Mouse (Mus musculus): ENCODE data around the gene Npr2. TPM values are rescaled to one million over a fixed set of nuclear protein-coding genes. Genes with fewer than 3 reads are reported as not detected.

Gene Npr2
- polyA plus RNA-seq, 1 experiment from 2014 or later = 0.91 TPM

DNA sequence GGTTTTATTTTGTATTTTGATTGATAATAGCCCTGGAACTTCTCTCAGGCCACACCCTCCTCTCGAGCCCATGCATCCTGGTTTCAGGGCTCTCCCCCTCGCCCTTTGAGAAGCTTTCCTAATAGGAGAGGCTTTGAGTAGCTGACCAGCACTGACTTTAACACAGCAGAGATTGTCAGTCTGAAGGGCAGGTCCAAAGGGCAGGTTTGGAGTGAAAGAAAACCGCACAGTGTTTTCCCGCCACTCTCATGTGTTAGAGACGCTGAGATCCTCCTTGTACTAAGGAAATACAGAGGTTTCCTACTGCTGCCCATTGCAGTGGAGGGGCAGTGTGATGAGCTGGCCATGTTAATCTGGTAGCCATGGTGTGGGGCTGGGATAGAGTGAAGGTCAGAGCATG is 43.2 kb downstream of the Npr2 start:
- H3K27me3 ChIP-seq (ENCODE audit: control insufficient read depth, insufficient read depth, low read depth, low read length) = no peaks in the 10 kb centered on the region
- H3K9ac ChIP-seq (ENCODE audit: low read depth, low read length) = no peak overlapping the region
- H3K36me3 ChIP-seq (ENCODE audit: control insufficient read depth, insufficient read depth) = no peaks in the 10 kb centered on the region
- H3K4me2 ChIP-seq (ENCODE audit: low read depth, low read length) = no peak overlapping the region
- H3K4me3 ChIP-seq (ENCODE audit: low read depth, low read length) = no peak overlapping the region
- no peaks in the 10 kb centered on the region for H3K9me3 ChIP-seq (replicated peaks; ENCODE audit: control insufficient read depth, low read length)
- ATAC-seq (ENCODE audit: low read depth) = no peak
- 52% methylated on average over 5 of the region's 5 CpGs for WGBS (ENCODE audit: insufficient replicate concordance)
- no peak overlapping the region for H3K27ac ChIP-seq (ENCODE audit: low read length)
- no peaks in the 10 kb centered on the region for H3K4me1 ChIP-seq (ENCODE audit: control insufficient read depth, low read depth, low read length)

DNA sequence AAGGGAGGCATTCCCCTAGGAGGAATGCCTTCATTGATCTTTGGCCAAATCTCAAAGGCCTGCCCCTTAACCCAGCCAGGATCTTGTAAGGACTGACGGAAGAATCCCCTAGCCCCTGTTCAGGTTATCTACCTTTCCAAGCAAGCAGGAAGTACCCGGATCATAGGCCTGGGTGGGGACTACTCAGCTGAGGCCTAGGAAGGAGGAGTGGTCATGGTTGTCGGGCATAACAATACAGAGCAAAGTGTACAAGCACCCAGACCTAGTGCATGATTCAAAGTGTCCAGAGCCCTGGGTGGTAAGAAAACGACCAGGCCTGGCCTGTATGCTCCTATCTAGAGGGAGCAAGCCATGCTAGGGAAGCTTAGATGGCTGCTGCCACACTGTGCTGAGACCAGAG is 43.9 kb downstream of the Npr2 start:
- Histone ChIP-seq H3K9me3 (replicated peaks; ENCODE audit: control insufficient read depth, low read length) (no peaks in the 10 kb centered on the region), H3K4me2 (ENCODE audit: low read depth, low read length) (no peak overlapping the region), H3K4me1 (ENCODE audit: control insufficient read depth, low read depth, low read length) (no peaks in the 10 kb centered on the region), H3K9ac (ENCODE audit: low read depth, low read length) (no peak overlapping the region), H3K36me3 (ENCODE audit: control insufficient read depth, insufficient read depth) (no peaks in the 10 kb centered on the region), H3K27ac (ENCODE audit: low read length) (no peak overlapping the region), H3K27me3 (ENCODE audit: control insufficient read depth, insufficient read depth, low read depth, low read length) (no peaks in the 10 kb centered on the region), H3K4me3 (ENCODE audit: low read depth, low read length) (no peak overlapping the region)
- no peak for ATAC-seq (ENCODE audit: low read depth)
- WGBS (ENCODE audit: insufficient replicate concordance) = 48% methylated on average over 4 of the region's 4 CpGs

DNA sequence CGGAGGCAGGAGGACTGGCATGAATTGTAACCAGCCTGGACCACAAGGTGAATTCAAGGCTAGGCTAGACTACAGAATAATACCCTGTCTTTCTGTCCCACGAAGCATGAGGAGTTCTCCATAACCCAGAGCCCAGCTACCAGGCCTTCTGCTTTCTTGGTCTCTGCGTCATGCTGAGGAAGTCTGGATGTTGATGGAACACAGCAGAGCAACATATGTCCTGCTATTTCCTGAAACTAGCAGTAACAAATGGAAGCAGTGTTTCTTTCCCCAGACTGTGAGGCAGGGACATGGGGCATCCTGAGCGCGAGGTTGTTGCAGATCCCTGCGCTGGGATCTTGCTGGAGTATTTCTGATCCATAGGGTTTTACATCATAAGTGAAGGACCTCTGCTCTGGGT is 46.8 kb downstream of the Npr2 start:
- no peak overlapping the region for H3K9ac ChIP-seq (ENCODE audit: low read depth, low read length)
- H3K36me3 ChIP-seq (ENCODE audit: control insufficient read depth, insufficient read depth) = no peaks in the 10 kb centered on the region
- no peaks in the 10 kb centered on the region for H3K4me1 ChIP-seq (ENCODE audit: control insufficient read depth, low read depth, low read length)
- ATAC-seq (ENCODE audit: low read depth) = no peak
- H3K27ac ChIP-seq (ENCODE audit: low read length) = no peak overlapping the region
- no peaks in the 10 kb centered on the region for H3K9me3 ChIP-seq (replicated peaks; ENCODE audit: control insufficient read depth, low read length)
- no peak overlapping the region for H3K4me3 ChIP-seq (ENCODE audit: low read depth, low read length)
- H3K27me3 ChIP-seq (ENCODE audit: control insufficient read depth, insufficient read depth, low read depth, low read length) = no peaks in the 10 kb centered on the region
- no peak overlapping the region for H3K4me2 ChIP-seq (ENCODE audit: low read depth, low read length)
- WGBS (ENCODE audit: insufficient replicate concordance) = 67% methylated on average over 6 of the region's 6 CpGs

DNA sequence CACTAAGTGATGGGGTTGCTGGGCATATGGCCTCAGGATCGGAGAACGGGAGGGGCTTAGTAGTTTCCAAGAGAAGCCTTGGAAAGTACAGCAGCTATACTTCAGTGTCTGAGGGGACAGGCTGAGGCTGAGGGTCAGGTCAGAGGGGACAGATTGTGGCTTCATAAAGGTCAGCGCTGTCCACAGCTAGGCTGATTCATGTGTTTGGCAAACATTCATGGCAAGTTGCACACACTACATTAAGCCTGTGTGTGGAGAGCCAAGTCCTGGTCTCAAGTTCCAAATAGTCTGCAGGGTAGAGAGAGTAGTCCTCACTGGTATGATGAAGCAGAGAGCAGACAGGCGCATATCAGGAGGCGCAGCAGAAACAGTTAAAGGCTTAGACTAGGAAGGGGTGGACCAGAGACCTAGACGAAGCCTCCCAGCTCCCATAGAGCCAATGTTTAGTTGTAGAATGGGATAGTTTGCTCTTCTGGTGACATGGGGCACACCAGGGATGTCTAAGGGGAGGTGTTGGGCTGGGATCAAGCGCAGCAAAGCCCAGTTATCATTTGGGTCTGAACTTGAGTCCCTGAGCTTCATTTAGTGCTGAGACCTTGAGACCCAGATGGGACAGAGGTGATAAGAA is 47.8 kb downstream of the Npr2 start:
- 67% methylated on average over 7 of the region's 7 CpGs for WGBS (ENCODE audit: insufficient replicate concordance)
- Histone ChIP-seq H3K4me2 (ENCODE audit: low read depth, low read length) (no peak overlapping the region), H3K9ac (ENCODE audit: low read depth, low read length) (no peak overlapping the region), H3K4me1 (ENCODE audit: control insufficient read depth, low read depth, low read length) (no peaks in the 10 kb centered on the region), H3K9me3 (replicated peaks; ENCODE audit: control insufficient read depth, low read length) (no peaks in the 10 kb centered on the region), H3K36me3 (ENCODE audit: control insufficient read depth, insufficient read depth) (no peaks in the 10 kb centered on the region), H3K4me3 (ENCODE audit: low read depth, low read length) (no peak overlapping the region), H3K27me3 (ENCODE audit: control insufficient read depth, insufficient read depth, low read depth, low read length) (no peaks in the 10 kb centered on the region), H3K27ac (ENCODE audit: low read length) (no peak overlapping the region)
- no peak for ATAC-seq (ENCODE audit: low read depth)

DNA sequence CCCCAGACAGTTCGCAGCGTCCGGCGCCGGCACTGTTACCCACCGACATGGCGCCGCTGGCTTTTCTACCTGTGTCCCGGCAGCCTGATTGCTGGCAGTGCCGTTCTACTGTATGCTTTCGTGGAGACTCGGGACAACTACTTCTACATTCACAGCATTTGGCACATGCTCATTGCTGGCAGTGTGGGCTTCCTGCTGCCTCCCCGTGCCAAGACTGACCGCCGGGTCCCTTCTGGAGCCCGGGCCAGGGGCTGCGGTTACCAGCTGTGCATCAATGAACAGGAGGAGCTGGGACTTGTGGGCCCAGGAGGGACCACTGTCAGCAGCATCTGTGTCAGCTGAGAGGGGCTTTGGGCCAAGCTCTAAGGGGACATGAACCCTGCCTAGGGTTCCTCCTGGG is 58.3 kb downstream of the Npr2 start:
- Histone ChIP-seq H3K4me2 (ENCODE audit: low read depth, low read length) (no peak overlapping the region), H3K27me3 (ENCODE audit: control insufficient read depth, insufficient read depth, low read depth, low read length) (no peaks in the 10 kb centered on the region), H3K9ac (ENCODE audit: low read depth, low read length) (no peak overlapping the region), H3K9me3 (replicated peaks; ENCODE audit: control insufficient read depth, low read length) (no peaks in the 10 kb centered on the region), H3K4me1 (ENCODE audit: control insufficient read depth, low read depth, low read length) (peaks cover 9% of the 10 kb centered on the region), H3K27ac (ENCODE audit: low read length) (no peak overlapping the region), H3K4me3 (ENCODE audit: low read depth, low read length) (no peak overlapping the region), H3K36me3 (ENCODE audit: control insufficient read depth, insufficient read depth) (no peaks in the 10 kb centered on the region)
- ATAC-seq (ENCODE audit: low read depth) = no peak
- WGBS (ENCODE audit: insufficient replicate concordance) = 89% methylated on average over 17 of the region's 17 CpGs

DNA sequence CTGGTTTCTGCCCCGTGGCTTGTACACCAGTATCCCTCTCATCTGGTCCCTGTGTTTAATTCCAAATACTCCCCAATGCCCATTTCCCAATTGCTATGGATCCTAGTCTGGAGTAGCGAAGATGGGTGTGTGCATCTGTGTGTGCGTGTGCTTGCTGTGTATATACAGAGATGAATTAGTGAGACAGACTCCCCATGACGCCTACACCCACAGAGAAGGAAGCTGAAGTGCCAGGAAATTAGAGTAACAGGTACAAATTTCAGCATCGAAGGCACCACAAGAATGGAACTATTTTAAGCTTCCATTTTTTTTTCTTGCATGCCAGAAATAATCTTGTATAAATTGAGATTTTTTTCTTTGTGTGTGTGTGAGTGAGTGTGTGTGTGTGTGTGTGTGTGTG is 59.3 kb downstream of the Npr2 start:
- H3K4me2 ChIP-seq (ENCODE audit: low read depth, low read length) = no peak overlapping the region
- ATAC-seq (ENCODE audit: low read depth) = no peak
- H3K4me3 ChIP-seq (ENCODE audit: low read depth, low read length) = no peak overlapping the region
- WGBS (ENCODE audit: insufficient replicate concordance) = 54% methylated on average over 5 of the region's 5 CpGs
- H3K9me3 ChIP-seq (replicated peaks; ENCODE audit: control insufficient read depth, low read length) = no peaks in the 10 kb centered on the region
- H3K27ac ChIP-seq (ENCODE audit: low read length) = no peak overlapping the region
- H3K9ac ChIP-seq (ENCODE audit: low read depth, low read length) = no peak overlapping the region
- no peaks in the 10 kb centered on the region for H3K36me3 ChIP-seq (ENCODE audit: control insufficient read depth, insufficient read depth)
- no peaks in the 10 kb centered on the region for H3K27me3 ChIP-seq (ENCODE audit: control insufficient read depth, insufficient read depth, low read depth, low read length)
- H3K4me1 ChIP-seq (ENCODE audit: control insufficient read depth, low read depth, low read length) = peaks cover 12% of the 10 kb centered on the region

DNA sequence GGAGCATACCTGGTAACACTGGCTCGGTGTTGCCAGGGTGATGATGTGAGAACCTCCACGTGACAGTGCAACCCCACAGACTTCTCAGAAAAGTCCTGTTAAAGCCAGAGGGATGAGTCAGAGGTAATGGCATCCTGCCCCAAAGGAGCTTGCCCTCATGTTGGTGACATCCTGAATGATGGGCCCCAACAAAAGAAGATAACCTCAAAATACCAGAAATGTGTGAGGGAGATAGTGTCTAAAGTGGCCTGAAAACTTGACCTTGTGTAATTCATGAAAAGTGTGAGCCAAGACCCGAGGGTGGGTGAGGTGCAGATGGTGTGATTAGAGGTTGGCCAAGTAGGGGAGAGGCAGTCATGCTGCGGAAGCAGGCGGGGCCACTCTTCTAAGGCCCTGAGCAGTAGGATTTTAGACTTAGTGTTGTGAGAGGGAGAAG is 62.1 kb downstream of the Npr2 start:
- Histone ChIP-seq H3K4me3 (ENCODE audit: low read depth, low read length) (no peak overlapping the region), H3K4me2 (ENCODE audit: low read depth, low read length) (no peak overlapping the region), H3K27ac (ENCODE audit: low read length) (no peak overlapping the region), H3K9me3 (replicated peaks; ENCODE audit: control insufficient read depth, low read length) (no peaks in the 10 kb centered on the region), H3K4me1 (ENCODE audit: control insufficient read depth, low read depth, low read length) (peaks cover 12% of the 10 kb centered on the region), H3K36me3 (ENCODE audit: control insufficient read depth, insufficient read depth) (no peaks in the 10 kb centered on the region), H3K27me3 (ENCODE audit: control insufficient read depth, insufficient read depth, low read depth, low read length) (no peaks in the 10 kb centered on the region), H3K9ac (ENCODE audit: low read depth, low read length) (no peak overlapping the region)
- peak; percentile 39 for ATAC-seq (ENCODE audit: low read depth)
- 21% methylated on average over 5 of the region's 5 CpGs for WGBS (ENCODE audit: insufficient replicate concordance)

DNA sequence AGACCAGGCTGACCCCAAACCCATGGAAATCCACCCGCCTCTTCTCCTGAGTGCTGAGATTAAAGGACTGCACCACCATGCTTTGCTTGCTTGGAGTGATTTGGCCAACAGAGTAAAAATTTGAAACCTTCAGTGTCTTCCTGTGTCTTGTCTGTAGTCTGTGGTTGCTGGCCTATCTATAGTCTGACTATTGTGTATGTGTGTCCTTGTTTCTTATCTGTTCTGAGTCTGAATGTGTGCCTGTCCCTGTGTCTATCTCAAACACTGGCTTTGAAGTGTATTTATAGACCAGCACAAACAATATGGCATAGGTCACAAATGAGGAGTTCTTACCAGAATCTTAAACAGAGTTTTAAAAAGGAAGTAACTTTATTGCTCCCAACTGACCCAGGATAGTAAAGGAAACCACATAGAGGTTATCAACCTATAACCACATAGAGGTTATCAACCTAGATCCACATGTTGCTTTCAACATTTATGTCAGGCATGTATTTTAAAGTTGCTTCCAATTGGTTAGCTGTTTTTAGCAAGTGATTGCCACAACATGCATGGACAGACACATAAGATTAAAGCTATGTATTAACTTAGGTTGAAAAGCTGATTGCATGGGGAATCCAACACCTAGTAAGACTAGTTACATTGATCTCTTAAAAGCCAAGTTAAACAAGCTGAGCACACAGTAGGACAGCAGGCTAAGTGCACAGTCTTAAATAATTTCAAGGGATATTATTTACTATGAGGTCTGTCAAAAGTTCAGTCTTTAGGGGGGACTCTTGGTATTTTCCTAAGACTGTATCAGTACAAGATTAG is 62.9 kb downstream of the Npr2 start:
- H3K9ac ChIP-seq (ENCODE audit: low read depth, low read length) = no peak overlapping the region
- no peaks in the 10 kb centered on the region for H3K27me3 ChIP-seq (ENCODE audit: control insufficient read depth, insufficient read depth, low read depth, low read length)
- no peak for ATAC-seq (ENCODE audit: low read depth)
- H3K4me3 ChIP-seq (ENCODE audit: low read depth, low read length) = no peak overlapping the region
- H3K27ac ChIP-seq (ENCODE audit: low read length) = no peak overlapping the region
- H3K9me3 ChIP-seq (replicated peaks; ENCODE audit: control insufficient read depth, low read length) = no peaks in the 10 kb centered on the region
- H3K4me1 ChIP-seq (ENCODE audit: control insufficient read depth, low read depth, low read length) = peaks cover 12% of the 10 kb centered on the region
- no peak overlapping the region for H3K4me2 ChIP-seq (ENCODE audit: low read depth, low read length)
- 35% methylated on average over 1 of the region's 1 CpGs for WGBS (ENCODE audit: insufficient replicate concordance)
- H3K36me3 ChIP-seq (ENCODE audit: control insufficient read depth, insufficient read depth) = no peaks in the 10 kb centered on the region

DNA sequence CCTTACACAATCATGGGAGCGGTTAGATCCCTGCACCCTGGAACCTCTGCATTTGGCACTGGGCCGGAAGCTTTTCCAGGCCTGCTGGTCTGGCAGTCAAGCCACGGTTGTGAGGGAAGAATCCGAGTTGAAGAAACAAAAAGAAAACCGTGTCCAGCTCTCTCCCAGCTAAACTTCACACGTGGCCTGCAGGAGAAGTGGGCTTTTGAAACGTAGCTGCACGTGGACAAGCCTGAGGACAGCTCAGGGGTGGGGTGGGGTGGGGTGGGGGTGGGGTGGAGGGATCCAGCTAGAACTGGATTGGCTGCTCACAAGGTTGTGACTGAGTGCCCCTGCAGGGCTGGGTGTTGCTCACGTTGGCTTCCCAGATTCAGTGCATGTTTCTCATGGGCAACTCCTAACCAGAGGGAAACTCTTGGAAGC is 63.5 kb downstream of the Npr2 start:
- ATAC-seq (ENCODE audit: low read depth) = no peak
- H3K9ac ChIP-seq (ENCODE audit: low read depth, low read length) = no peak overlapping the region
- H3K27ac ChIP-seq (ENCODE audit: low read length) = no peak overlapping the region
- peaks cover 12% of the 10 kb centered on the region for H3K4me1 ChIP-seq (ENCODE audit: control insufficient read depth, low read depth, low read length)
- WGBS (ENCODE audit: insufficient replicate concordance) = 29% methylated on average over 9 of the region's 9 CpGs
- H3K4me2 ChIP-seq (ENCODE audit: low read depth, low read length) = no peak overlapping the region
- H3K4me3 ChIP-seq (ENCODE audit: low read depth, low read length) = no peak overlapping the region
- no peaks in the 10 kb centered on the region for H3K9me3 ChIP-seq (replicated peaks; ENCODE audit: control insufficient read depth, low read length)
- no peaks in the 10 kb centered on the region for H3K36me3 ChIP-seq (ENCODE audit: control insufficient read depth, insufficient read depth)
- no peaks in the 10 kb centered on the region for H3K27me3 ChIP-seq (ENCODE audit: control insufficient read depth, insufficient read depth, low read depth, low read length)
